Mouse (Mus musculus): ENCODE data around the gene Wdr86. TPM values are rescaled to one million over a fixed set of nuclear protein-coding genes. Genes with fewer than 3 reads are reported as not detected.

Gene Wdr86
- total and polyA plus RNA-seq, 2 experiments from 2014 or later: 2.8 to 5.1 TPM

DNA sequence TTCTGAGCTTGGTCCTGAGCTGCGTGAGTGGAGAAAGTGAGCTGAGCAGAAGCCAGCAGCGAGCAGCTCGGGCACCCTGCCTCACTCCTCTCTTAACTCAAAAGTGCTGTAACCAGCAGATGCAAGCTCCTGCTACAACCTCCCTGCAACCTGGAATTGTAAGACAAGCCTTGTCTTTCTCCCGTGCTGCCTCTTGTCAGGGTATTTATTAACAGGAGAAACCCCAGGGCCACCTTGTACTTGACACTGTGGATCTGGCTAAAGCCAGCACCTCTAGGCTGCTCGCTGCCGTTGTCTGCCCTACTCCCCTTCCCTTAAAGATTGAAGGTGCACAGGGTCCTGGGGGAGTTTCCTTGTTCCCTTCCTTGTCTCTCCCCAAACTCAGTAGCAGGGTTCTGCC, 16.5 kb downstream of the Wdr86 start:
- TF ChIP-seq EP300 (IDR thresholded peaks at IDR 0.05; ENCODE audit: low read depth): no peak
- TF ChIP-seq CTCF (IDR thresholded peaks at IDR 0.05; ENCODE audit: low read depth): no peak
- DNase-seq (ENCODE audit: low spot score) (no peak), ATAC-seq (ENCODE audit: insufficient read depth, low read depth) (no peak)
- H3K27ac ChIP-seq (ENCODE audit: low read depth): no peak overlapping the region
- 73% methylated on average over 6 of the region's 6 CpGs for WGBS
- no peaks in the 10 kb centered on the region for H3K27me3 ChIP-seq (ENCODE audit: control insufficient read depth, insufficient read depth, low read length)
- no peak overlapping the region for H3K4me3 ChIP-seq (ENCODE audit: low read depth, low read length)
- peaks cover 12% of the 10 kb centered on the region; the same call in 1 of the 2 replicates for H3K4me1 ChIP-seq (ENCODE audit: control insufficient read depth, insufficient read depth)
- no peak overlapping the region for H3K4me2 ChIP-seq (ENCODE audit: low read depth, low read length)
- no peaks in the 10 kb centered on the region; the same call in 1 of the 2 replicates for H3K9me3 ChIP-seq (replicated peaks; ENCODE audit: control insufficient read depth, low read length)
- peaks cover 9% of the 10 kb centered on the region for H3K36me3 ChIP-seq (replicated peaks; ENCODE audit: control insufficient read depth, insufficient read depth, low read length)
- H3K9ac ChIP-seq (replicated peaks; ENCODE audit: low read depth, low read length): no peak overlapping the region

DNA sequence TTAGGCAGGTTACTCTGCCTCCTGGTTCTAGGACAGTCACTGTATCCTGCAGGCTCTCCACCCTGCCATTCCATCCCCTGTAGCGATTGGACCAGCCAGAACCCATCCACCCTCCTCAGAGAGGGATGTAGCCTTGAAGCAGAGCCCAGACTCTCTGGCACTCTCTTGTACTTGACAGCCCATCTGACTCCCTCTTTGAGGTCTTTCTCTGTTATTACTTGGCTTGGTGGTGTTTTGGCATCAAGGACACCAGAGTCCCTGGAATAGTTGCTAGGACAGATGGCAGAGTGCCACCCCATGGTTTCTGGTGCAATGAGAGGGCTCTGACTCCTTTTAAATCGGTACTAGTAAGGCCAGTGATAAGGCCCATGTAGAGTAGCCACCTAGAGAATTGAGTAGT, 17.3 kb downstream of the Wdr86 start:
- no peak overlapping the region for H3K9ac ChIP-seq (replicated peaks; ENCODE audit: low read depth, low read length)
- no peak for ATAC-seq (ENCODE audit: insufficient read depth, low read depth)
- TF ChIP-seq CTCF (IDR thresholded peaks at IDR 0.05; ENCODE audit: low read depth) (no peak), EP300 (IDR thresholded peaks at IDR 0.05; ENCODE audit: low read depth) (no peak)
- H3K27me3 ChIP-seq (ENCODE audit: control insufficient read depth, insufficient read depth, low read length): no peaks in the 10 kb centered on the region
- 47% methylated on average over 2 of the region's 2 CpGs for WGBS
- no peak overlapping the region for H3K4me3 ChIP-seq (ENCODE audit: low read depth, low read length)
- H3K27ac ChIP-seq (ENCODE audit: low read depth): no peak overlapping the region
- H3K4me2 ChIP-seq (ENCODE audit: low read depth, low read length): no peak overlapping the region
- H3K4me1 ChIP-seq (ENCODE audit: control insufficient read depth, insufficient read depth): peaks cover 12% of the 10 kb centered on the region; the same call in 1 of the 2 replicates
- H3K9me3 ChIP-seq (replicated peaks; ENCODE audit: control insufficient read depth, low read length): no peaks in the 10 kb centered on the region; the same call in 1 of the 2 replicates
- DNase-seq (ENCODE audit: low spot score): no peak
- peaks cover 17% of the 10 kb centered on the region for H3K36me3 ChIP-seq (replicated peaks; ENCODE audit: control insufficient read depth, insufficient read depth, low read length)

DNA sequence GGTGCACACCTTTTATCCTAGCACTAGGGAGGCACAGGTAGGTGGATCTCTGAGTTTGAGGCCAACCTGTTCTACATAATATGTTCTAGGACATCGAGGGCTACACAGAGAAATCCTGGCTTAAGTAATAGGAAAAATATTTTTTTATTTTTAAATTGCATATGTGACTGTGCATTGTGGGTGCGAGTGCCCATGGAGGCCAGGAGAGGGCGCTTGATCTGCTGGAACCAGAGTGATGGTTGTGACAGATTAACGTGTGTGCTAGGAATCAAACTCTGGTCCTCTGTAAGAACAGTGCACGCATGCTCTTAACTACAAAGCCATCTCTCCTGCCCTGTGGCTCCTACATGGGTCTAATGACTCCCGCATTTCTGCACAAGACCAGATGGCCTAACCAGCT, 18.9 kb downstream of the Wdr86 start:
- H3K9me3 ChIP-seq (replicated peaks; ENCODE audit: control insufficient read depth, low read length): no peaks in the 10 kb centered on the region; the same call in 1 of the 2 replicates

DNA sequence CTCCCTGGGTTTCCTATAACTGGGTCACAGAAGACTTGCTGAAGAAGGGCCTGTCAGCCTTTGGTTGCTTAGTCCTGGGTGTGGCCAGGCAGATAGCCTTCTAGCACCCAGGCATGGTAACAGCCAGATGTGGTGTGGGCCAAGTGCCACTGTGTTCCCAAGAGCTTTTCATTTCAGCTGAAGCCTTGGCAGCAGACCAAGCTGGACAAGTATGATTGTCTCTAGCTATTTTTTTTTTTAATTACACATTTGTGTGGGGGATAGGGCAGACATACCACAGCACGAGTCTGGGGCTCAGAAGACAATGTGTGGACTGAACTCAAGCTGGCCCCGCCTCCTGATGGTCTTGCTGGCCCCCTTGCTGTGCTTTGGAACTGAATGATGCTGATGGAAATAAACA, 20.6 kb downstream of the Wdr86 start:
- peaks cover 12% of the 10 kb centered on the region; the same call in 1 of the 2 replicates for H3K4me1 ChIP-seq (ENCODE audit: control insufficient read depth, insufficient read depth)
- peaks cover 45% of the 10 kb centered on the region for H3K36me3 ChIP-seq (replicated peaks; ENCODE audit: control insufficient read depth, insufficient read depth, low read length)
- no peak for TF ChIP-seq CTCF (IDR thresholded peaks at IDR 0.05; ENCODE audit: low read depth)
- TF ChIP-seq EP300 (IDR thresholded peaks at IDR 0.05; ENCODE audit: low read depth): no peak
- 47% methylated on average over 2 of the region's 2 CpGs for WGBS
- DNase-seq (ENCODE audit: low spot score) (peak; percentile 59), ATAC-seq (ENCODE audit: insufficient read depth, low read depth) (peak; percentile 31; the same call in 1 of the 2 replicates)
- H3K9ac ChIP-seq (replicated peaks; ENCODE audit: low read depth, low read length): no peak overlapping the region
- 0 out of 2 replicates have a peak overlapping the region, but pooled peaks have one; percentile 20 for H3K27ac ChIP-seq (ENCODE audit: low read depth)
- no peak overlapping the region for H3K4me2 ChIP-seq (ENCODE audit: low read depth, low read length)
- no peak overlapping the region for H3K4me3 ChIP-seq (ENCODE audit: low read depth, low read length)
- no peaks in the 10 kb centered on the region; the same call in 1 of the 2 replicates for H3K9me3 ChIP-seq (replicated peaks; ENCODE audit: control insufficient read depth, low read length)
- no peaks in the 10 kb centered on the region for H3K27me3 ChIP-seq (ENCODE audit: control insufficient read depth, insufficient read depth, low read length)

More for the DNA sequence above, 18.9 kb downstream of the Wdr86 start:
- Histone ChIP-seq H3K9ac (replicated peaks; ENCODE audit: low read depth, low read length) (no peak overlapping the region), H3K27ac (ENCODE audit: low read depth) (no peak overlapping the region), H3K4me3 (ENCODE audit: low read depth, low read length) (no peak overlapping the region), H3K36me3 (replicated peaks; ENCODE audit: control insufficient read depth, insufficient read depth, low read length) (peaks cover 33% of the 10 kb centered on the region), H3K4me1 (ENCODE audit: control insufficient read depth, insufficient read depth) (peaks cover 12% of the 10 kb centered on the region; the same call in 1 of the 2 replicates), H3K4me2 (ENCODE audit: low read depth, low read length) (no peak overlapping the region), H3K27me3 (ENCODE audit: control insufficient read depth, insufficient read depth, low read length) (no peaks in the 10 kb centered on the region)
- ATAC-seq (ENCODE audit: insufficient read depth, low read depth) (no peak), DNase-seq (ENCODE audit: low spot score) (no peak)
- WGBS: 96% methylated on average over 6 of the region's 6 CpGs
- TF ChIP-seq EP300 (IDR thresholded peaks at IDR 0.05; ENCODE audit: low read depth) (no peak), CTCF (IDR thresholded peaks at IDR 0.05; ENCODE audit: low read depth) (no peak)

DNA sequence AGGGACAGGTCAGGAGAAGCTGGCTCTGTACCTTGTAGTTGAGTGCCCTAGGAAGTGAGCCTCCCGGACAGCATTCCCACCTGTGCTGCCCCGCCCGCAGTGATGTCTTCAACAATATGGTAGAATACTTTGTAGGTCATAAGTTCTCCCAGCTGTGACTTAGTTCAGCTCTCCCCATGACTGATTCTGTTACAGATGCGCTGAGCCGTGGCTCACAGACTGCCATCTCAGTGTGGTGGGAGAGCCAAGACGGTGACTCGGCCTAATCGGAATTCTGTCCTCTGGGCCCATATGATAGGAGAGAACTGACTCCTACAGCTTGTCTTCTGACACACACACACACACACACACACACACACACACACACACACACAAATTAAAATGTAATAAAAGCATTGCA, 25.9 kb downstream of the Wdr86 start:
- H3K4me3 ChIP-seq (ENCODE audit: low read depth, low read length): no peak overlapping the region
- 0 out of 2 replicates have a peak, but pooled peaks cover 4% of the 10 kb centered on the region for H3K4me1 ChIP-seq (ENCODE audit: control insufficient read depth, insufficient read depth)
- H3K9me3 ChIP-seq (replicated peaks; ENCODE audit: control insufficient read depth, low read length): no peaks in the 10 kb centered on the region
- H3K36me3 ChIP-seq (replicated peaks; ENCODE audit: control insufficient read depth, insufficient read depth, low read length): peaks cover 93% of the 10 kb centered on the region
- no peak for TF ChIP-seq EP300 (IDR thresholded peaks at IDR 0.05; ENCODE audit: low read depth)
- no peak for TF ChIP-seq CTCF (IDR thresholded peaks at IDR 0.05; ENCODE audit: low read depth)
- no peak for DNase-seq (ENCODE audit: low spot score)
- WGBS: 76% methylated on average over 8 of the region's 8 CpGs
- no peak overlapping the region for H3K4me2 ChIP-seq (ENCODE audit: low read depth, low read length)
- H3K9ac ChIP-seq (replicated peaks; ENCODE audit: low read depth, low read length): no peak overlapping the region
- no peaks in the 10 kb centered on the region for H3K27me3 ChIP-seq (ENCODE audit: control insufficient read depth, insufficient read depth, low read length)
- H3K27ac ChIP-seq (ENCODE audit: low read depth): no peak overlapping the region
- ATAC-seq (ENCODE audit: insufficient read depth, low read depth): no peak

DNA sequence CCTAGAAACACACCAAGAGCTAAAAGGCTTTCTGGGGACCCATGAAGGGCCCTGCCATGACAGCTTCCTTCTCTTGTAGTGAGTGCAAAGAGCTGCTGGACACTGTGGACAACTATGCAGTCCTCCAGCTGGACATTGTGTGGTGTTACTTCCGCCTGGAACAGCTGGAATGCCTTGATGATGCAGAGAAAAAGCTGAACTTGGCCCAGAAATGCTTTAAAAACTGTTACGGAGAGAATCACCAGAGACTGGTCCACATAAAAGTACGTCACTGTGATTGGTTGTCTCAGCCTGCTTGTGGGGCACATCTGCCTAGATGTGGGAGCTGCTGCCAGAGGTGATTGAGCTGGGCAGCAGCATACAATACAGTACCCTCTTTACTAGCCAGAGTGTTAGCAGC, 29.3 kb downstream of the Wdr86 start:
- 77% methylated on average over 3 of the region's 3 CpGs for WGBS
- Histone ChIP-seq H3K4me2 (ENCODE audit: low read depth, low read length) (no peak overlapping the region), H3K9me3 (replicated peaks; ENCODE audit: control insufficient read depth, low read length) (no peaks in the 10 kb centered on the region), H3K27ac (ENCODE audit: low read depth) (peak overlapping the region; percentile 55), H3K27me3 (ENCODE audit: control insufficient read depth, insufficient read depth, low read length) (no peaks in the 10 kb centered on the region), H3K4me1 (ENCODE audit: control insufficient read depth, insufficient read depth) (no peaks in the 10 kb centered on the region), H3K4me3 (ENCODE audit: low read depth, low read length) (no peak overlapping the region), H3K9ac (replicated peaks; ENCODE audit: low read depth, low read length) (no peak overlapping the region), H3K36me3 (replicated peaks; ENCODE audit: control insufficient read depth, insufficient read depth, low read length) (peaks cover 89% of the 10 kb centered on the region)
- DNase-seq (ENCODE audit: low spot score) (peak; percentile 24), ATAC-seq (ENCODE audit: insufficient read depth, low read depth) (peak; percentile 57; the same call in 1 of the 2 replicates)
- TF ChIP-seq EP300 (IDR thresholded peaks at IDR 0.05; ENCODE audit: low read depth) (no peak), CTCF (IDR thresholded peaks at IDR 0.05; ENCODE audit: low read depth) (no peak)
